Mouse (Mus musculus) C2C12 (cell line): ENCODE measurements around the gene Tbc1d20.

Source experiments
- CEBPB ChIP-seq: IDR thresholded peaks from one replicate; pipeline ENCODE4 v1.6.1; 2011; ENCODE audit warnings: low read depth, mild to moderate bottlenecking, control low read depth, moderate library complexity
- CTCF ChIP-seq: IDR thresholded peaks from one replicate; pipeline ENCODE4 v1.5.1; 2011; ENCODE audit not compliant: control insufficient read depth, insufficient read depth, insufficient read length
- FOSL1 ChIP-seq: IDR thresholded peaks from one replicate; pipeline ENCODE4 v1.8.0; 2011; ENCODE audit warnings: mild to moderate bottlenecking, low read length; ENCODE audit not compliant: poor library complexity, insufficient read depth, severe bottlenecking
- MAX ChIP-seq: IDR thresholded peaks from one replicate; pipeline ENCODE4 v1.6.1; 2011; ENCODE audit warnings: mild to moderate bottlenecking, control low read depth
- MYOD1 ChIP-seq: IDR thresholded peaks from one replicate; pipeline ENCODE4 v1.6.1; 2011; ENCODE audit warnings: low read depth; ENCODE audit not compliant: control insufficient read depth, insufficient read length
- MYOG ChIP-seq: IDR thresholded peaks from one replicate; pipeline ENCODE4 v1.6.1; 2011; ENCODE audit not compliant: control insufficient read depth, insufficient read length; ENCODE audit errors: extremely low read depth
- USF1 ChIP-seq: IDR thresholded peaks from one replicate; pipeline ENCODE4 v1.6.1; 2011; ENCODE audit warnings: low read depth, mild to moderate bottlenecking, control low read depth, moderate library complexity

- TF ChIP-seq CTCF (no peak), USF1 (no peak), MYOG (no peak), CEBPB (no peak), MYOD1 (no peak), MAX (no peak), FOSL1 (no peak)
Measured at GRCm38 (mm10) chr2:152344909-152345308, 51.3 kb downstream of the Tbc1d20 start.
